In genomic region chr3:95865050-95865449, GRCm38 (mm10) we compare ENCODE assay signal across 11 mouse cellular contexts. TPM values are rescaled to one million over a fixed set of nuclear protein-coding genes. Genes with fewer than 3 reads are reported as not detected.
DNase-seq lines count a peak whose midpoint lies in the region; ATAC-seq and TF ChIP-seq lines count a peak whose summit lies in the region.
"Had no signal": no experiment of that assay in that cellular context is flagged by ENCODE, and none has a peak within 500 bp of the region (broad histone marks: within the 10 kb centered on the region; RNA-seq: fewer than 3 reads in every experiment).

No protein-coding gene starts in this region.

- no peak for ATAC-seq in stomach, postnatal 0 days (ENCODE audit: low FRiP score, low TSS enrichment)
- ATAC-seq in intestine, postnatal 0 days, result no peak
- ATAC-seq: activated CD4-positive, CD25-positive, alpha-beta regulatory T cell, adult 4 months had no signal

- peaks cover 4% of the 10 kb centered on the region for H3K4me1 ChIP-seq in ES-Bruce4 (ENCODE audit: control insufficient read depth, insufficient read depth, low read length)
- no peaks in the 10 kb centered on the region for H3K4me1 ChIP-seq in stomach, postnatal 0 days (replicated peaks; ENCODE audit: control insufficient read depth, insufficient read depth)
- no peaks in the 10 kb centered on the region for H3K4me1 ChIP-seq in intestine, postnatal 0 days (replicated peaks; ENCODE audit: control insufficient read depth, insufficient read depth, low read length)
- H3K4me1 ChIP-seq: limb, embryonic 13.5 days had no signal

- no peak overlapping the region for H3K4me2 ChIP-seq in stomach, postnatal 0 days (replicated peaks; ENCODE audit: low read depth)
- H3K4me2 ChIP-seq in intestine, postnatal 0 days (replicated peaks; ENCODE audit: low read depth), result no peak overlapping the region
- H3K4me2 ChIP-seq: limb, embryonic 13.5 days had no signal

- H3K36me3 ChIP-seq in ES-Bruce4 (ENCODE audit: control insufficient read depth, insufficient read depth, low read length, poor library complexity, severe bottlenecking), result peaks cover 7% of the 10 kb centered on the region
- no peaks in the 10 kb centered on the region; the same call in 1 of the 2 replicates for H3K36me3 ChIP-seq in stomach, postnatal 0 days (ENCODE audit: control insufficient read depth, insufficient read depth, low read length)
- H3K36me3 ChIP-seq in intestine, postnatal 0 days (ENCODE audit: control insufficient read depth, insufficient read depth), result peaks cover 35% of the 10 kb centered on the region

- TF ChIP-seq CTCF in ES-Bruce4 (IDR thresholded peaks at IDR 0.05; ENCODE audit: low read depth, low read length), result no peak
- TF ChIP-seq CTCF in stomach, postnatal 0 days (IDR thresholded peaks at IDR 0.05; ENCODE audit: low read depth), result no peak
- no peak for TF ChIP-seq CTCF in intestine, postnatal 0 days (IDR thresholded peaks at IDR 0.05; ENCODE audit: low read depth)

- no peaks in the 10 kb centered on the region for H3K9me3 ChIP-seq in ES-Bruce4 (replicated peaks; ENCODE audit: control insufficient read depth, insufficient read depth, low read length, poor library complexity, severe bottlenecking)
- H3K9me3 ChIP-seq in stomach, postnatal 0 days (ENCODE audit: control insufficient read depth, low read length), result no peaks in the 10 kb centered on the region
- no peaks in the 10 kb centered on the region for H3K9me3 ChIP-seq in intestine, postnatal 0 days (ENCODE audit: control insufficient read depth)
- H3K9me3 ChIP-seq: limb, embryonic 13.5 days; megakaryocyte, embryonic 14.5 days had no signal

- 0 out of 2 replicates have a peak overlapping the region, but pooled peaks have one; percentile 9 for H3K9ac ChIP-seq in ES-Bruce4 (ENCODE audit: low read depth, poor library complexity, severe bottlenecking)
- H3K9ac ChIP-seq in stomach, postnatal 0 days (ENCODE audit: low read length), result no peak overlapping the region
- H3K9ac ChIP-seq in intestine, postnatal 0 days (ENCODE audit: low read depth, low read length), result no peak overlapping the region
- H3K9ac ChIP-seq: limb, embryonic 13.5 days had no signal

- no peak for TF ChIP-seq POLR2A in ES-Bruce4 (IDR thresholded peaks at IDR 0.05; ENCODE audit: insufficient read depth, low read length)

- no peaks in the 10 kb centered on the region for H3K27me3 ChIP-seq in ES-Bruce4 (ENCODE audit: control insufficient read depth, insufficient read depth, low read length, poor library complexity, severe bottlenecking)
- H3K27me3 ChIP-seq in stomach, postnatal 0 days (ENCODE audit: control insufficient read depth, insufficient read depth, low read length), result no peaks in the 10 kb centered on the region
- no peaks in the 10 kb centered on the region for H3K27me3 ChIP-seq in intestine, postnatal 0 days (replicated peaks; ENCODE audit: control insufficient read depth, insufficient read depth, low read length)
- H3K27me3 ChIP-seq: limb, embryonic 13.5 days; megakaryocyte, embryonic 14.5 days had no signal

- H3K27ac ChIP-seq in ES-Bruce4 (ENCODE audit: insufficient read depth, low read length), result peak overlapping the region; percentile 42
- no peak overlapping the region for H3K27ac ChIP-seq in stomach, postnatal 0 days (replicated peaks)
- H3K27ac ChIP-seq in intestine, postnatal 0 days (ENCODE audit: low read depth, low read length), result no peak overlapping the region; the same call in 1 of the 2 replicates
- H3K27ac ChIP-seq: limb, embryonic 13.5 days had no signal

- peak overlapping the region; percentile 25 for H3K4me3 ChIP-seq in ES-Bruce4 (ENCODE audit: low read depth, low read length)
- no peak overlapping the region for H3K4me3 ChIP-seq in stomach, postnatal 0 days (ENCODE audit: low read depth, low read length)
- no peak overlapping the region for H3K4me3 ChIP-seq in intestine, postnatal 0 days (ENCODE audit: low read depth, low read length)
- H3K4me3 ChIP-seq: limb, embryonic 13.5 days; megakaryocyte, embryonic 14.5 days had no signal

- TF ChIP-seq EP300 in ES-Bruce4 (IDR thresholded peaks at IDR 0.05; ENCODE audit: insufficient read depth, low read depth, low read length), result no peak
- TF ChIP-seq EP300 in stomach, postnatal 0 days (optimal IDR thresholded peaks at IDR 0.05), result no peak

- peak; percentile 99 for DNase-seq in heart, adult 11 months
- no peak for DNase-seq in heart, postnatal 4 days
- peak; percentile 78 to 84 for DNase-seq in heart, adult 9 months (ENCODE audit: low spot score in 2 of 2)
- DNase-seq in left cerebral cortex, adult 18-20 months (ENCODE audit: low spot score in 2 of 2), result peak; percentile 58 to 76
- no peak for DNase-seq in B cell, adult 2 months
- DNase-seq in stomach, postnatal 0 days (ENCODE audit: low spot score), result no peak

- 88% methylated on average over 5 of the region's 5 CpGs for WGBS in stomach, postnatal 0 days
- WGBS in intestine, postnatal 0 days, result 71% methylated on average over 5 of the region's 5 CpGs

RNA-seq across cellular contexts. Expression of gene Mrps21, which starts 6.3 kb away (rescaled TPM):
- total RNA-seq in heart, postnatal 4 days (2021), result 100 to 1,000 TPM; 250 TPM
- polyA plus RNA-seq in ES-Bruce4 (2011; ENCODE audit: insufficient read depth, insufficient read length, low read depth, missing spikeins), result 142 and 163 TPM in 2 replicates
- 100 to 1,000 TPM; 163 to 166 TPM for total RNA-seq in left cerebral cortex, adult 18-20 months (2021)
- polyA plus RNA-seq in stomach, postnatal 0 days (2015; fragmentation: Nextera tagmentation; extraction: Ambion mirVana), result 283 and 301 TPM in 2 replicates
- polyA plus RNA-seq in intestine, postnatal 0 days (2015; fragmentation: Nextera tagmentation; extraction: Ambion mirVana), result 353 and 369 TPM in 2 replicates

RNA-seq across cellular contexts. Expression of gene Prpf3, which starts 9.4 kb away (rescaled TPM):
- total RNA-seq in heart, postnatal 4 days (2021), result 10 to 100 TPM; 28.3 to 30.5 TPM
- polyA plus RNA-seq in ES-Bruce4 (2011; ENCODE audit: insufficient read depth, insufficient read length, low read depth, missing spikeins), result 92.4 and 100 TPM in 2 replicates
- 10 to 100 TPM; 30.1 to 32.8 TPM for total RNA-seq in left cerebral cortex, adult 18-20 months (2021)
- polyA plus RNA-seq in stomach, postnatal 0 days (2015; fragmentation: Nextera tagmentation; extraction: Ambion mirVana), result 12.9 and 13.8 TPM in 2 replicates
- 14.9 and 16.5 TPM in 2 replicates for polyA plus RNA-seq in intestine, postnatal 0 days (2015; fragmentation: Nextera tagmentation; extraction: Ambion mirVana)

RNA-seq across cellular contexts. Expression of gene Ciart, which starts 17.0 kb away (rescaled TPM):
- 1 to 10 TPM; 1.7 to 2.0 TPM for total RNA-seq in heart, postnatal 4 days (2021)
- 5.9 and 7.6 TPM in 2 replicates for polyA plus RNA-seq in ES-Bruce4 (2011; ENCODE audit: insufficient read depth, insufficient read length, low read depth, missing spikeins)
- 10 to 100 TPM; 10.0 to 17.0 TPM for total RNA-seq in left cerebral cortex, adult 18-20 months (2021)
- polyA plus RNA-seq in stomach, postnatal 0 days (2015; fragmentation: Nextera tagmentation; extraction: Ambion mirVana), result 2.3 and 3.2 TPM in 2 replicates
- 1.3 and 2.1 TPM in 2 replicates for polyA plus RNA-seq in intestine, postnatal 0 days (2015; fragmentation: Nextera tagmentation; extraction: Ambion mirVana)

RNA-seq across cellular contexts. Expression of gene BC028528, which starts 26.8 kb away (rescaled TPM):
- 10 to 100 TPM; 19.6 to 25.3 TPM for total RNA-seq in heart, postnatal 4 days (2021)
- polyA plus RNA-seq in ES-Bruce4 (2011; ENCODE audit: insufficient read depth, insufficient read length, low read depth, missing spikeins), result 3.6 and 5.4 TPM in 2 replicates
- 1 to 10 TPM; 3.6 to 6.3 TPM for total RNA-seq in left cerebral cortex, adult 18-20 months (2021)
- 14.2 and 14.8 TPM in 2 replicates for polyA plus RNA-seq in stomach, postnatal 0 days (2015; fragmentation: Nextera tagmentation; extraction: Ambion mirVana)
- 10.9 and 11.9 TPM in 2 replicates for polyA plus RNA-seq in intestine, postnatal 0 days (2015; fragmentation: Nextera tagmentation; extraction: Ambion mirVana)

RNA-seq across cellular contexts. Expression of gene Aph1a, which starts 28.7 kb away (rescaled TPM):
- total RNA-seq in heart, postnatal 4 days (2021), result 100 to 1,000 TPM; 150 to 162 TPM
- 44.3 and 48.3 TPM in 2 replicates for polyA plus RNA-seq in ES-Bruce4 (2011; ENCODE audit: insufficient read depth, insufficient read length, low read depth, missing spikeins)
- total RNA-seq in left cerebral cortex, adult 18-20 months (2021), result 10 to 100 TPM; 62.7 to 64.4 TPM
- 33.4 and 37.6 TPM in 2 replicates for polyA plus RNA-seq in stomach, postnatal 0 days (2015; fragmentation: Nextera tagmentation; extraction: Ambion mirVana)
- polyA plus RNA-seq in intestine, postnatal 0 days (2015; fragmentation: Nextera tagmentation; extraction: Ambion mirVana), result 42.2 and 52.4 TPM in 2 replicates

Comparison
In these comparisons a context has a peak if more than half of its experiments do, and no peak if none do; other contexts are left out.
1. DNase-seq: peak in heart, adult 11 months (single experiment), heart, adult 9 months (2 of 2) and left cerebral cortex, adult 18-20 months (2 of 2); none in heart, postnatal 4 days (single experiment), B cell, adult 2 months (0 of 2) and stomach, postnatal 0 days (single experiment).